Mouse (Mus musculus): ENCODE results near the gene Thrsp. TPM values are rescaled to one million over a fixed set of nuclear protein-coding genes. Genes with fewer than 3 reads are reported as not detected.

Gene Thrsp
- polyA plus RNA-seq, 1 experiment from 2014 or later: 0.68 TPM

DNA sequence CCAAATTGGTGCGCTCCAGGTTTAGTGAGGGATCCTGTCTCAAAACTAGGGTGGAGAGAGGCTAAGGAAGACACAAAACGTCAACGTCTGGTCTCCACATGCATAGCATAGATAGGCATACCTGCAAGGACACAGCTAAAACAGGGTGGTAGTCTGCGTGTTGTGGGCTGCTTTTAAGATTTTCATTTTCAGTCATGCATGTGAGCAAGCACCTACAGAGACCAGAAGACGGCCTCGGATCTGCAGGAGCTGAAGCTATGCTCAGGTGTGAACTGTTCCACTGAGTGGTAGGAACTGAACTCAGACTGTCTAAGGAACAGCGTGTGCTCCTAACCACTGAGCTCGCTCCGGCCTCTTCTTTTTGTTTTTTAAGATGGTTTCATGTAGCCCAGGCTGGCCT is 42.4 kb downstream of the Thrsp start:
- Histone ChIP-seq H3K9me3 (replicated peaks) (no peaks in the 10 kb centered on the region), H3K27me3 (no peaks in the 10 kb centered on the region), H3K4me2 (no peak overlapping the region), H3K4me1 (replicated peaks) (peaks cover 30% of the 10 kb centered on the region), H3K9ac (no peak overlapping the region), H3K36me3 (replicated peaks) (peaks cover 60% of the 10 kb centered on the region), H3K27ac (replicated peaks) (no peak overlapping the region), H3K4me3 (replicated peaks) (no peak overlapping the region)
- 81% methylated on average over 9 of the region's 9 CpGs for WGBS (ENCODE audit: insufficient replicate concordance)
- ATAC-seq (ENCODE audit: insufficient read depth): no peak

DNA sequence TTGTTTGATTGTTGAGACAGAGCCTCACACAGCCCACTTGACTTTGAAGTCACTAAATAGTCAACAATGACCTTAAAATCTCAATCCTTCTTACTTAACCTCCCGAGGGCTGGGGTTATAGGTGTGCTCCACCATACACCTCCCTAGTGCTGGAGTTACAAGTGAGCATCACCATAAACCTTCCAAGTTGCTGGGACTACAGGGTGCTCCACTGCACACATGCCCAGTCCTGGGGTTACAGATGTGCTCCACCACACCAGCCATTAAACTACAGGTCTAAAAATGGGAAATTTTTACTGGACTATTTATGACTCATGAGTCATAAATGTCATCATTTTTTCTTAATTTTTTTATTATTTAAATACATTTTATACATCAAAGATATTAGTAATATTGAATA is 51.6 kb downstream of the Thrsp start:
- H3K36me3 ChIP-seq (replicated peaks): no peaks in the 10 kb centered on the region
- H3K27me3 ChIP-seq: peaks cover 5% of the 10 kb centered on the region
- H3K4me2 ChIP-seq: no peak overlapping the region
- H3K27ac ChIP-seq (replicated peaks): no peak overlapping the region
- no peak overlapping the region for H3K4me3 ChIP-seq (replicated peaks)
- peaks cover 3% of the 10 kb centered on the region for H3K4me1 ChIP-seq (replicated peaks)
- WGBS (ENCODE audit: insufficient replicate concordance): 51% methylated on average over 1 of the region's 1 CpGs
- ATAC-seq (ENCODE audit: insufficient read depth): no peak
- no peaks in the 10 kb centered on the region for H3K9me3 ChIP-seq (replicated peaks)
- no peak overlapping the region for H3K9ac ChIP-seq

Other genes with a start within 250 kb of the Thrsp start
- 0.07 and 0.16 TPM in 2 replicates for gene Usp35, start 85.7 kb downstream of the Thrsp start, polyA plus RNA-seq (2015; fragmentation: Nextera tagmentation; extraction: Ambion mirVana)
- gene Kctd21, start 85.4 kb downstream of the Thrsp start, polyA plus RNA-seq (2015; fragmentation: Nextera tagmentation; extraction: Ambion mirVana): 1.2 TPM in 2 replicates
- 31.0 and 31.8 TPM in 2 replicates for gene Alg8, start 46.1 kb downstream of the Thrsp start, polyA plus RNA-seq (2015; fragmentation: Nextera tagmentation; extraction: Ambion mirVana)
- gene Ndufc2, start 17.7 kb downstream of the Thrsp start, polyA plus RNA-seq (2015; fragmentation: Nextera tagmentation; extraction: Ambion mirVana): 132 and 164 TPM in 2 replicates
- gene Kctd14, start 33.6 kb upstream of the Thrsp start, polyA plus RNA-seq (2015; fragmentation: Nextera tagmentation; extraction: Ambion mirVana): 9.3 and 12.0 TPM in 2 replicates
- gene Ints4, start 63.2 kb upstream of the Thrsp start, polyA plus RNA-seq (2015; fragmentation: Nextera tagmentation; extraction: Ambion mirVana): 18.4 and 19.8 TPM in 2 replicates
- gene Aamdc, start 161.8 kb upstream of the Thrsp start, polyA plus RNA-seq (2015; fragmentation: Nextera tagmentation; extraction: Ambion mirVana): 16.2 and 16.6 TPM in 2 replicates
- gene Rsf1, start 162.2 kb upstream of the Thrsp start, polyA plus RNA-seq (2015; fragmentation: Nextera tagmentation; extraction: Ambion mirVana): 5.2 and 6.6 TPM in 2 replicates